Mouse (Mus musculus): ENCODE results near the gene Agrp.

- TF ChIP-seq CTCF (conservative IDR thresholded peaks at IDR 0.05; ENCODE audit: low read length): no peak
- no peak for TF ChIP-seq NANOG (IDR thresholded peaks at IDR 0.05; ENCODE audit: borderline replicate concordance, low read length)
These were observed 93.5 kb downstream of the Agrp start for GRCm38 (mm10) chr8:105543703-105544102.

All from E14TG2a.4 (cell line).